Mouse (Mus musculus) heart, adult 8-10 months (tissue): ENCODE measurements at regions not wholly inside any gene's neighbourhood (a gene's known extent, or its start where the extent isn't known, plus 50 kb on each side); places are given as distances from the start of the nearest gene placed in this dataset.
"Not testable (repeated sequence)": the region's sequence is repeated elsewhere in the genome, so short reads cannot be mapped to it uniquely, and the experiment has no call there.

Experiments used
- DNase-seq: peaks from one replicate; pipeline ENCODE4 v3.0.0; 2022; ENCODE audit warnings: low spot score

DNA sequence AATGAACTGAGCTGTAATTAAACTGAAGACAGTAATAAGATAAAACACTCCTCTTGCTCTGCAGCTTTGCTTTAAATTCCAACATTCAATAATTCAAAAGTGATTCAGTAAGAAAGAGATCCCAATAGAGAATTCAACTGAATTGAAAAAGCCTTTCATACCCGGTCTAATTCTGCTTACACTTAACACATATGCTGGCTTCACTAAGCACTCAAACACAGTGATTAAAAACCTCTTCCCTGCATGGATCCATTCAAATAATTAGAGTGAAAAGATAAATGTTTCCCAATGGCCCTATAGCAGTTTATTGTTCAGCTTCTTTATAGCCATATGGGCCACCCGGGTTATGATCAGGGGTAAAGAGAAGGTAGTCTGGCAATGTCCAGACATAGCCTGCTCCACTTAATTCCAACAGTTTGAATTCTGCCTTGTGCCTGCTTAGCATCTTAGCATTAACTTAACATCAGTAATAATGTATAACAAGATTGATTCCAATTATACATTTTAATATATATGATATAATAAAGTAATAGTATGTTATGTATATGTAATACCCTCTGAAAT is 659.9 kb upstream of the Kcnd2 start:
- DNase-seq = no peak

DNA sequence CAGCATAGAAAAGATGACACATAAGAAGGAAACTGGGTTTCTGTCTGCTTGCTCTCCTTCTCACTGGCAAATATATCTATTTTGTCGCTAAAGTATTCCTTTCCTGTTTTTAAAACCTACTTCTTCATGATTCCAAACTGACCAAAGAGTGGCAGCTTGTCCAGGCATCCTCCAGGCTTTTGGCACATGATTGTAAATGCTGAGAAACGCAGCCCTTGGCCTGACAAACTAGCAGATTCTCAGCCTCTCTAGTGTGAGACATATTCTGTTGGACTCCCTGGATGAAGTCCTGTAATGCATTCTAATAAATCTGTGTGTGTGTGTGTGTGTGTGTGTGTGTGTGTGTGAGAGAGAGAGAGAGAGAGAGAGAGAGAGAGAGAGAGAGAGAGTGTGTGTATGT is 642.7 kb upstream of the Kcnd2 start:
- no peak for DNase-seq

DNA sequence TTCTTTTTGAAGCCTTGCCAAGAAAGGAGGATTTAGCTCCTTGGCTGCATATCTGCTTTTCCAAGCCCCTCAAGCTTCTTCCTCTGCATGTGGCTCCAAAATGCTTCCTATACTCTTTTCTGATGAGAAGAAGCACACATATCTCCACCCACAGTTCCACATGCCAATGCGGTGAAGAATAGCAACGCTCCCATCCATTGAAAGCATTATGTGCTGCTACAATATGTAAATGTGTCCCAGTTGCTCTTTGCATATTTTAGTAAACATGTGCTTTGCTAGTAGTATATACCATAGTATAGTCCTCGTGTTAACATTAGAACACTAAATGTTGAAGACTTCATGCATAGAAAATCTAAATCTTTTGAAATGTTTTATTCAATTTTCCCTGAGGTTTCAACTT is 640.6 kb upstream of the Kcnd2 start:
- DNase-seq = no peak

DNA sequence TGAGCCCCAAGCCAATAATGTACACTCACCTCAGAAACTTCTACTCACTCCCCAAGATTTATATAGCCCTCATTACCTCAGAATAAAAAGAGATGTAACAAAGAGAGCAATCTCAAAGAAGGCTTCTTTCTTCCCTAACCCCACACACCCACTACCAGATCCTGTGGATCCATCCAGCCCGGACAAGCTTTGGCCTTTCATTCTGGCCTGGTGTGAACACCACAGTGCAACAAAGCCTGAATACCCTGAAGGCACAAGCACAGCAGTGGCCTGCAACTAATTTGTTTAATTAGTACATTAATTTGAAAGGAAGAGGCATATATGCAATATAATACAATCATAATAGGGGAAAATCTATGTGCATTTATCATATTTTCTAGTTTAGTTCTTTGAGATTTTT is 616.5 kb upstream of the Kcnd2 start:
- DNase-seq = no peak

DNA sequence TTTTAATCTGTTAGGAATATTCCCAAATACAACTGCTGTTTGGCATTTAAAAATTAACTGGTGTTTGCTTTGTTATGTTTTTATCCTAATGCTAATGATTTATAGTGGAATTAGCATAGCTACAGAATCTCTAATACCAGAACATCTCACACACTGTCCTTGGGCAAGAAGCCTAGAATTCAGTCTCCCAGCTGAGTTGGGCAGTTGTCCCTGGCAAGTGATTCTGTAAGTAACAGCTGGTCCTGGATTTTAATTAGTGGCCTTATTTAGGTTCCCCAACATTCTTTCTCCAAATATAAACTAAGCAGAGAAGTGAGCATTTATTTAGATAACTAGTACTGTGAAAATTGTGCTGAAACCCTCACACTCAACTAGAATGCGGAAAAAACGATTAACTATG is 611.1 kb upstream of the Kcnd2 start:
- DNase-seq = no peak

DNA sequence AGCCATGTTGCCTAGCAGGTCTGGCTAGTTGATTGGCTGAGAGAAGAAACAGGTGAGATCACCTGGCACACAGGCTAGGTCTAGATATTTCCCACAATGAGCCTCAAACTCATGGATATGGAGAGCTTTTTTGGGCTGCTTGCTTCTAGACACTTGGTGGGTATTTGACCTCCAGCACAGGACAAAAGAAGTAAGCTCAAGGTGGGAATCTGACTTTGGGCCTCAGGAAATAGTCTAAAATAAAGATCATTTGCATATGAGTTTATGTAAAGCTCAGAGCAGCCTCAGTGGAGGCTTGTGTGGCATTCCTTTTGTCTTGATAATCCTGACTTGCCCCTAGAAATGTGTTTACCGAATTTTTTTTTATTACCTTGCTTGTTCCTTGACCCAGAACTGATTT is 594.8 kb upstream of the Kcnd2 start:
- DNase-seq = no peak

DNA sequence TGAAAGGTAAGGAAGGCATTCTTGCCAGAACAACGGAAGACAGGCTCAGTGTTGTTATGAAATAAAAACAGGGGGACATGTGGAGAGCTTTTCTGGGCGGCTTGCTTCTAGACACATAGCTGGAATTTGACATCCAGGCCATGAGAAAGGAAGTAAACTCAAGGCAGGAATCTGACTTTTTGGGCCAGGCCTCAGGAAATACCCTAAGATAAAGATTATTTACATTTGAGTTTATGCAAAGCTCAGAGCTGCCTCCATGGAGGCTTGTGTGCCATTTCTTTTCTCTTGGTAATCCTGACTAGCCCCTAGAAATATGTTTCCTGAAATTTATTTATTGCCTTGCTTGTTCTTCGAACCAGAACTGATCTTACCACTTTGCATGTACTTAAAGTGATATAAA is 588.9 kb upstream of the Kcnd2 start:
- no peak for DNase-seq

DNA sequence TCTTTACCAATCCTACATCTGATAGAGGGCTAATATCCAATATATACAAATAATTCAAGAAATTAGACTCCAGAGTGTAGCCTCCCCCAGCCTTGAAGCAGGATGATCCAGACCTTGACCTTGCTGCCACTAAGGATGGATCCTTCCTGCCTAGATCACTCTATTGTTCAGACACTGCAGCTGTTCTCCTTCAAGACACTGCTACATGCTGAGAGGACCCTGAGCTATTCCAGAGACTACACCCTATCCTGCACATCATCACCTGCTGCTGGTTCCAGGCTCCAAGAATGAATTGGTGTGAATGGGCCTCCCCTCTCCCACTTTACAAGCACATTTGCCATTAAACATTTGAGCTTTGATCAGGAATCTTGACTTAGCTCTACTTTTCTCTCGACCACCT is 588.2 kb upstream of the Kcnd2 start:
- DNase-seq = no peak

DNA sequence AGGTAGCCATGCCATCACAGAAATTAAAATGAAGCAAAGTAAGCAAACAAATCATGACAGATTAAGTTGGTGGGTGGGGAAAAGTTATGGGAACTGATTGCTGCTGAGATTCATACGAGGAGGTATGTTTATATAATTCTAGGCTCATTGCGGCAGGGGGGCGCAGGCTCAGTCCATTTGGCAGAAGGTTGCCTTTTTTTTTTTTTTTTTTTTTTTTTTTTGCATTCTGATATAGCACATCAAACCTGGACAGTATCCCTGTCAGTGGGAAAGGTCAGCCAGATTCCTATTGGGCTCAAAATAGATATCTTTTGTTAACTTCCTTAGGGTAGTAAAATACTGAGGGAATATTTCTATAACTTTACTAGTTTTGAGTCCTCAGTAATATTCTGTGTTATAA is 575.0 kb upstream of the Kcnd2 start:
- DNase-seq = no peak

DNA sequence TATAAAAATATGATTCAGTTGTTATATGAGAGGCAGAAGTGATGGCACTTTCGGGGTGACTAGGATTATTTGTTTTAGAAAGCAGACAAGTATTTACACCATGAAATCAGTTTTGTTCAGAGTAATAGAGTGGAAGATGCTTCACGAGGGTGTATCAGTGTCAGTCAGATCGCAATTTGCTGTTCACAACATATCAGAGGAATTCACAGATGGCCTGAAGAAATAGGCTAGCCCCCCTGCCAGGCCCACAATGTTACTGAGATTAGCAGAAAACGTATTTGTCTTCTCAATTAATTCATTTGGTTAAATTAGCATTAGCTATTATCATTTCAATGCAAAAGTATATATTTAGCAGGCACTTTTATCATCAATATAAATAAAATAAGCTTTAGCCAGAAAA is 573.9 kb upstream of the Kcnd2 start:
- no peak for DNase-seq

DNA sequence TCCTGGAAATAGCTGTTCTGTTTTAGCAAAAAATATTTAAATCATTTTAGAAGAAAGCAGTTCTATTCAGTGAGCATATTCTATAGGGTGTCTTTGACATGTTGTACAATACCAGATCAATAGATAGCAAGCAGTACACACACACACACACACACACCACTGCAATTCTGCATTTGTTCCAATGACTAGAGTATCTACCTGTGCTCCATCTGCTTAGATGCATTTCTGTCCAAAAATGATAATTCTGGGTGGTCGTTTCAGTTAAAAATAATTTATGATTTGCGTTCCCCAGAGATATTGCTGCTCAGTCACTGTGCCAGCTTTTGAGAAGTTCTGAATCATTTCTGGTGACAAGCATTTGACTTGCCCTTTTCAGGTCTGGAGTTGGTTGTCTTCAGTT is 573.5 kb upstream of the Kcnd2 start:
- DNase-seq = no peak

DNA sequence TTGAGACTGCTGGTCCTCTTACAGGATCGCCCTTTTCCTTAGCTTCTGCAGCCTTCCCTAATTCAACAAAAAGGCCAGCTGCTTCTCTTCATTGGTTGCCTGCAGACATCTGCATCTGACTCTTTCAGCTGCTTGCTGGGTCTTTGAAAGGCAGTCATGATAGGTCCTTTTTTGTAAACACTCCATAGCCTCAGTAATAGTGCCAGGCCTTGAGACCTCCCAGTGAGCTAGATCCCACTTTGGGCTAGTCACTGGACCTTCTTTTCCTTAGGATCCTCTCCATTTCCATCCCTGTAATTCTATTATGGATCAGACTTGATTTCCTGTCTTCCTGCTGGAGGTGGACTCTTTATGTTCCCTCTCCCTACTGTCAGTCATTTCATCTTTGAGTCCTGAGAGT is 558.3 kb upstream of the Kcnd2 start:
- no peak for DNase-seq

DNA sequence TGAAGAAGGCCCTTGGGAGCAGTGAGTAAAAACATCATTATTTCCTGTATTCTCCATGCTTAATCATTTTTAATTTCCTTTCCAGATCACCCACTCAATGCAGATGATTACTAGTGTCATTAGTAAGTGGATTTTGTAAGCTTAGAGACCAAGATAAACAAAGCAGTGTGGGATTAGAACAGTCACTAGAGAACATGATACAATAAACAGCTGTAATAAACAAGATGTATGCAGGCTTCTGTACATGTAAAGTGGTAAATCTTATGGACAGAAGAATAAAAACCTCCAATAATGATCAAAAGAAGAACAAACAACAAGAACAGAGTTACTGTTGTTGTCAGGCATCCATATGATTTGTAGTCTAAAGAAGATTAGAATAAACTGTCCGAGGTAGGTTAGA is 542.1 kb upstream of the Kcnd2 start:
- DNase-seq = no peak

DNA sequence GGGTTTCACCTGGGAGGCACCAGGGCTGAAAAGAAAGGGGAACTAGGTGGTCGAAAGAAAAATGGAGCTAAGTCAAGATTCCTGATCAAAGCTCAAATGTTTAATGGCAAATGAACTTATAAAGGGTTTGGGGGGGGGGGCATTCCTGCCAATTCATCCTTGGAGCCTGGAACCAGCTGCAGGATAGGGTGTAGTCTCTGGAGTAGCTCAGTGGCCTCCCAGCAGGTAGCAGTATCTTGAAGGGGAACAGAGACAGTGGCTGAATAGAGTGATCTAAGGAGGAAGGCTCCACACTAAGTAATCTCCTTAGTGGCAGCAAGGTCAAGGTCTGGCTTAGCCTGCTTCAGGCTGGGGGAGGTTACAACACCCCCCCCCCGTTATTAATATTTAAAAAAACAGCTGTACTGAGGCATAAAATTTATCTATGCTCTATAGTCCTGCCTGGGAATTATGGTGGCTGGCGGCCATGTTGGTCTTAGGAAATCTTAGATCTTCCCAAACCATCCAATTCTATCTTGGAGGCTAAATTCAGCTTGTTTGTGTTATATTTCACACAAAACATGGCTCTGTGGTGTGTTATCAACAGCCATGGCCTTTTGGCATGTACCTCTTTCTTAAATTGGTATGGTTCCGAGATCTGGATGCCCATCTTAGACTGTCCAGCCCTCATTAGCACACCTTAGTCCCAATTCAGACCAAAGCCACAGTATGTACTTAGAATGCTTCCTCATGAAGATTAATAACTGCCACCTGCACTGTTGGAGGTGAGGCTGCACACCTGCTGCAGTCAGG is 528.7 kb upstream of the Kcnd2 start:
- DNase-seq = not testable (repeated sequence)

DNA sequence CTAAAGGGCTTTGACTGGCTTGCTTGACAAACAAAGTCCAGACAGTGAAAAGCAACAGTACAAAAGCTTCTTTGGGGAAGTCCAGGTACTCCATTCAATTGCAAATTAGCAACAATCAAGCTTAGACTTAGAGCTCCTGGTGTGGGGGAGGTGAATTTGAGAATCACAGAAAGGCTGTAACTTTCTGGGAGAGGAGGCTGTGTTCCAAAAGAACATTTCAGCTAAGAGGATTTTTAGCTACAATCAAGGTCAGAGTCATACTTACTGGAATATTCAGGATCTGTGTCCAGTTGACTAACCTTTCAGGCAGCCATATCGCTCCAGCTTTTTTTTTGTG is 528.1 kb upstream of the Kcnd2 start:
- DNase-seq = not testable (repeated sequence)

DNA sequence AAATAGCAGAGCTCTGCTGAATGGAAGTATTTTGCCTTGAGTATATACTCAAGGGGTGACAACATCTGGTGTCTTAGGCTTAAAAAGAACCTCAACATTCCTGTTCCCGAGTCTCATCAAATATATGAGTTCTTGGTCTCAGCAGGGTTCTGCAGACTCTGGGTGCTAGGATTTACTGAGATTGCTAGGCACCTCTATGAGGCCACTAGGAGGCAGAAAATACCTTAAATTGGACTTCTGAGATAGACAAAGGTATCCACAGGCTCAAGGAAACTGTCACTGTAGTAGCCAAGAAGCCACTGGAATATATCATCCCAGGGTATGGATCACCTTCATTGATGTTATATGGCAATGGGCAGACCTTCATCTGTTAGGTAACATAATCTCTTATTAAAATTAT is 489.4 kb upstream of the Kcnd2 start:
- DNase-seq = no peak

DNA sequence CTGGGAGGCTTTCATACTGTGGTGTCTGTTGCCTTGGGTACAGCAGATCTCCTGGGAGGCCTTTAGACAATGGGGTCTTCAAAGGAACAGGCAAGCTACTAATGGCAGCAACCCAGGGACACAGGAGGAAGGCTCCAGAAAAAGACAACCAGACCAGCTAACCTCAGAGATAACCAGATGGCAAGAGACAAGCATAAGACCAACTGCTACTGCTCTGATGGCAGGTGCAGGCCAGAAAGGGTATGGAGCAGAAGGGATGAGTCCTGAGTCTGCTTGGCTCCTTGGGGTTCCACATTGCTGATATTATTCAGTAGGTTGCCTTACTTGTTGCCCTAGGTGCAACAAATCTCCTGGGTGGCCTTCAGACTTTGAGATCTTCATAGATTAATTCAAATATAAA is 476.2 kb upstream of the Kcnd2 start:
- no peak for DNase-seq

DNA sequence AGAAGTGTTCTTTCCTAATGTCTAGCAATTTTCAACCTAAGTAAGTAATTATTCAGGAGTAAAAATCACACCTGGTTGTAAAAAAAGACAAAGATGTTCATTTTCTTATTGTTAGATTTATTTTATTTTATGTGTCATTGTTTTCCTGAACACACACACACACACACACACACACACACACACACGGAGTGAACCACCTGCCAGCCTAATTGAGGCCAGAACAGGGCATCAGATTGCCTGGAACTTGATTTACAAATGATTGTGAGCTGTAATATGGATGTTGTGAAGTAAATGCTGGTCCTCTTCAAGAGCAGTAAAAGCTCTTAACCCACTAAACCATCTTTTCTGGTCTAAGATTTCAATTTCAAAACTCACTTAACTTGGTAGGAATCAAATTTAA is 474.9 kb upstream of the Kcnd2 start:
- no peak for DNase-seq

DNA sequence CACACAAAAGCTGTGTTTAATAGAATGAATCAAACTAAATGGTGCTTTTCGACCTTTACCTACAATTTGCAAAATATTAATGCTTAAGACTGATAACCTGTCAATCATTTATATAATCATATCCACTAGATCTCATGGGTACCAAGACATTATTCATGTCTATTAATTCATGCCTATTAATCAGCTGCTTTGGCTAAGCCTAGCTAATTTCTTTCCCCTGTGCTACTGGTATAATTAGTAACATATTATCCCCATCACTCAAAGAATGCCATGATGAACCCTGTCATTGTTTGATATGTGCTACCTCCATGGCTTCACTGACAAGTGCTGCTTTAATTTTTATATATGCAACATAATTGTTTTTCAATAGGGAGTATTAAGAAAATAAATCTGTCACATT is 474.1 kb upstream of the Kcnd2 start:
- no peak for DNase-seq

DNA sequence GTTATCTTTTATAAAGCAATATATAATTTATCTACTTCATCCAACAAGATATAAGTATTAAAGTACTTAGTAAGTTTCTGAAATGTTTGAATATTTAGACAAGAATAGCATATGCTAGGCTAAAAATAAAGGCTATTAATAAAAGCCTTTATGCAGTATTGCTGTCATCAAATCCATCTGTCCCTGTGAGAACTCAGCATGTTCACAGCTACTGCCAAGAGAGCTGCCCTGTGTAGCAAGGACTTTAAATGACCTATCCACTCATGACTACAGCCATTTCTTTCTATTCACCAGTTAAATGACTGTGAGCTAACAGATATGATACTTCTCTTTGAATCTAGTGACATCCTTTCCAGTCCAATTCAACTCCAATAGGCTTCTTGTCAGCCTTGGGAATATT is 458.1 kb upstream of the Kcnd2 start:
- DNase-seq = peak; percentile 28

DNA sequence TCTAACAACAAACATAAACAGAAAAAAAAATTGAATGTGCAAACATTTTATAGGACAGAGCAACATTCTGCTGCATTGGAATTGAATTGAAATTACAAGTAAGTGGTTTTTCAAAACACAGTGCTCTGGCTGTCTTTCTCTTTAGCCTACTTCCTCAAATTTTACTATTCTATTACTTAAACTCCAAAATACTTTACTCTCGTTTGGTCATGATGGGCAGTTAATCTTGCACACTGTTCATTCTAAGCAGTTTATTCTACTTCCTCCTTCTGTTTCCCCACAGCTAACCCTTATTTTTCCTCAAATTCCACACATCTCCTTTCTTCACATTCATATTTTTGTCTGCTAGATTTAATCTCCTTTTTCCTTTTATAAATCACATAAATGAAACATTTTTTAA is 454.0 kb upstream of the Kcnd2 start:
- no peak for DNase-seq

DNA sequence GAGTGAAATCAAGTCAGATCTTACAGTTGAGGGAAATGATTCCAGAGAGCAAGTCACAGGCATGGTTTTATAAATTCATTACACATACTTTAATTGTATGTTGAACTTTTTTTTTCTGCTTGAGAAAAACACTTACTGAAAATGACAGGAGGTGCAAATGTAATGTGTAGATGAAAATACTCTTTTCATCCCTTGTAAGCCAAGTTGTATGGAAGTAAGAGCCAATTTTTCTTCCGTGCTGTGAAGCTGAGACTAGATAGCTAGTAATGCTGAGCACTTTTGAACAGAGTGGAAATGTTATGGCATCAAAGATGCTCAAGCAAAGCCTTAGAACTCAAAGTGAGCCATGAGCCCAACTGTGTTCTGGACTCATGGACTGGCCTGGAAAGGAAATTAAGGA is 439.4 kb upstream of the Kcnd2 start:
- DNase-seq = no peak
